Mouse (Mus musculus): ENCODE data around the gene Hc.

The Hc gene

GRCm38 (mm10) chr2:34976945-34977658 is 84.1 kb downstream of the Hc start:
- no peak for DNase-seq (ENCODE audit: low spot score in 2 of 2)

GRCm38 (mm10) chr2:34976447-34976846 is 84.8 kb downstream of the Hc start:
- no peak for DNase-seq (ENCODE audit: low spot score in 2 of 2)

- DNase-seq (ENCODE audit: low spot score in 2 of 2): no peak
These were observed 88.2 kb downstream of the Hc start for GRCm38 (mm10) chr2:34973087-34973486.

GRCm38 (mm10) chr2:34971080-34971888 is 90.0 kb downstream of the Hc start:
- no peak for DNase-seq (ENCODE audit: low spot score in 2 of 2)

GRCm38 (mm10) chr2:34970092-34970750 is 91.0 kb downstream of the Hc start:
- peak in 1 of 2 experiments; percentile 51 for DNase-seq (ENCODE audit: low spot score in 2 of 2)

- no peak for DNase-seq (ENCODE audit: low spot score in 2 of 2)
These were observed 92.1 kb downstream of the Hc start for GRCm38 (mm10) chr2:34969166-34969565.

GRCm38 (mm10) chr2:34966243-34966934 is 94.8 kb downstream of the Hc start:
- DNase-seq (ENCODE audit: low spot score in 2 of 2): no peak

- no peak for DNase-seq (ENCODE audit: low spot score in 2 of 2)
These were observed 95.4 kb downstream of the Hc start for GRCm38 (mm10) chr2:34965806-34966205.

GRCm38 (mm10) chr2:34965293-34965692 is 95.9 kb downstream of the Hc start:
- DNase-seq (ENCODE audit: low spot score in 2 of 2): no peak

GRCm38 (mm10) chr2:34964651-34965050 is 96.6 kb downstream of the Hc start:
- DNase-seq (ENCODE audit: low spot score in 2 of 2): no peak

- no peak for DNase-seq (ENCODE audit: low spot score in 2 of 2)
These were observed 97.0 kb downstream of the Hc start for GRCm38 (mm10) chr2:34964230-34964629.

- no peak for DNase-seq (ENCODE audit: low spot score in 2 of 2)
These were observed 97.8 kb downstream of the Hc start for GRCm38 (mm10) chr2:34963371-34963956.

- no peak for DNase-seq (ENCODE audit: low spot score in 2 of 2)
These were observed 98.3 kb downstream of the Hc start for GRCm38 (mm10) chr2:34962893-34963292.

GRCm38 (mm10) chr2:34962211-34962610 is 99.0 kb downstream of the Hc start:
- DNase-seq (ENCODE audit: low spot score in 2 of 2): no peak

- DNase-seq (ENCODE audit: low spot score in 2 of 2): no peak
These were observed 99.7 kb downstream of the Hc start, which contains the start of gene Traf1 for GRCm38 (mm10) chr2:34961481-34962036. Traf1 (minus strand) TSS chr2:34961772.

- no peak for DNase-seq (ENCODE audit: low spot score in 2 of 2)
These were observed 100.3 kb downstream of the Hc start for GRCm38 (mm10) chr2:34960966-34961365.

- no peak for DNase-seq (ENCODE audit: low spot score in 2 of 2)
These were observed 100.8 kb downstream of the Hc start for GRCm38 (mm10) chr2:34960466-34960865.

- DNase-seq (ENCODE audit: low spot score in 2 of 2): no peak
These were observed 102.7 kb downstream of the Hc start for GRCm38 (mm10) chr2:34958582-34958981.

GRCm38 (mm10) chr2:34958036-34958435 is 103.2 kb downstream of the Hc start:
- no peak for DNase-seq (ENCODE audit: low spot score in 2 of 2)

- DNase-seq (ENCODE audit: low spot score in 2 of 2): no peak
These were observed 103.8 kb downstream of the Hc start for GRCm38 (mm10) chr2:34957405-34957804.

GRCm38 (mm10) chr2:34956941-34957340 is 104.3 kb downstream of the Hc start:
- DNase-seq (ENCODE audit: low spot score in 2 of 2): no peak
